Mouse (Mus musculus): ENCODE results near the gene Pomt2. TPM values are rescaled to one million over a fixed set of nuclear protein-coding genes. Genes with fewer than 3 reads are reported as not detected.

Pomt2 gene
- polyA plus RNA-seq, 1 experiment from 2014 or later = 6.2 TPM

- Histone ChIP-seq H3K4me2 (replicated peaks; ENCODE audit: low read depth) (no peak overlapping the region), H3K9ac (ENCODE audit: low read depth, low read length) (no peak overlapping the region), H3K9me3 (ENCODE audit: control insufficient read depth) (no peaks in the 10 kb centered on the region), H3K27ac (ENCODE audit: low read depth, low read length) (no peak overlapping the region), H3K27me3 (replicated peaks; ENCODE audit: control insufficient read depth, insufficient read depth, low read length) (peaks cover 7% of the 10 kb centered on the region; the same call in 1 of the 2 replicates), H3K36me3 (ENCODE audit: control insufficient read depth, insufficient read depth) (peaks cover 6% of the 10 kb centered on the region; the same call in 1 of the 2 replicates), H3K4me1 (replicated peaks; ENCODE audit: control insufficient read depth, insufficient read depth, low read length) (no peaks in the 10 kb centered on the region; the same call in 1 of the 2 replicates), H3K4me3 (ENCODE audit: low read depth, low read length) (no peak overlapping the region)
- no peak for TF ChIP-seq CTCF (IDR thresholded peaks at IDR 0.05; ENCODE audit: low read depth)
- ATAC-seq = no peak
- WGBS = 63% methylated on average over 3 of the region's 3 CpGs
Observed at GRCm38 (mm10) chr12:87107357-87107977, 40.3 kb downstream of the Pomt2 start.

- no peaks in the 10 kb centered on the region for H3K36me3 ChIP-seq (ENCODE audit: control insufficient read depth, insufficient read depth)
- H3K4me1 ChIP-seq (replicated peaks; ENCODE audit: control insufficient read depth, insufficient read depth, low read length) = no peaks in the 10 kb centered on the region; the same call in 1 of the 2 replicates
- no peak for TF ChIP-seq CTCF (IDR thresholded peaks at IDR 0.05; ENCODE audit: low read depth)
- no peak for ATAC-seq
- H3K9ac ChIP-seq (ENCODE audit: low read depth, low read length) = no peak overlapping the region
- peaks cover 17% of the 10 kb centered on the region for H3K27me3 ChIP-seq (replicated peaks; ENCODE audit: control insufficient read depth, insufficient read depth, low read length)
- H3K9me3 ChIP-seq (ENCODE audit: control insufficient read depth) = no peaks in the 10 kb centered on the region
- H3K4me3 ChIP-seq (ENCODE audit: low read depth, low read length) = no peak overlapping the region
- H3K27ac ChIP-seq (ENCODE audit: low read depth, low read length) = no peak overlapping the region
- WGBS = 72% methylated on average over 4 of the region's 4 CpGs
- H3K4me2 ChIP-seq (replicated peaks; ENCODE audit: low read depth) = no peak overlapping the region
Observed at GRCm38 (mm10) chr12:87104796-87105195, 43.0 kb downstream of the Pomt2 start.

GRCm38 (mm10) chr12:87103471-87103870 lies 44.3 kb downstream of the Pomt2 start:
- H3K9me3 ChIP-seq (ENCODE audit: control insufficient read depth) = no peaks in the 10 kb centered on the region
- no peak overlapping the region for H3K9ac ChIP-seq (ENCODE audit: low read depth, low read length)
- no peaks in the 10 kb centered on the region for H3K36me3 ChIP-seq (ENCODE audit: control insufficient read depth, insufficient read depth)
- ATAC-seq = no peak
- H3K27me3 ChIP-seq (replicated peaks; ENCODE audit: control insufficient read depth, insufficient read depth, low read length) = peaks cover 17% of the 10 kb centered on the region
- WGBS = 91% methylated on average over 4 of the region's 4 CpGs
- H3K4me2 ChIP-seq (replicated peaks; ENCODE audit: low read depth) = no peak overlapping the region
- no peak for TF ChIP-seq CTCF (IDR thresholded peaks at IDR 0.05; ENCODE audit: low read depth)
- H3K4me1 ChIP-seq (replicated peaks; ENCODE audit: control insufficient read depth, insufficient read depth, low read length) = no peaks in the 10 kb centered on the region; the same call in 1 of the 2 replicates
- H3K27ac ChIP-seq (ENCODE audit: low read depth, low read length) = no peak overlapping the region
- no peak overlapping the region for H3K4me3 ChIP-seq (ENCODE audit: low read depth, low read length)

- no peak for ATAC-seq
- no peak within 1 kb of the TSS for H3K27ac ChIP-seq (ENCODE audit: low read depth, low read length)
- peak within 1 kb of the TSS; percentile 50 for H3K4me2 ChIP-seq (replicated peaks; ENCODE audit: low read depth)
- H3K4me3 ChIP-seq (ENCODE audit: low read depth, low read length) = no peak within 1 kb of the TSS
- TF ChIP-seq CTCF (IDR thresholded peaks at IDR 0.05; ENCODE audit: low read depth) = no peak
- 4% methylated on average over 32 of the region's 32 CpGs for WGBS
- H3K9ac ChIP-seq (ENCODE audit: low read depth, low read length) = no peak within 1 kb of the TSS
- no peaks in the 10 kb centered on the region for H3K36me3 ChIP-seq (ENCODE audit: control insufficient read depth, insufficient read depth)
- H3K9me3 ChIP-seq (ENCODE audit: control insufficient read depth) = no peaks in the 10 kb centered on the region
- no peaks in the 10 kb centered on the region; the same call in 1 of the 2 replicates for H3K4me1 ChIP-seq (replicated peaks; ENCODE audit: control insufficient read depth, insufficient read depth, low read length)
- H3K27me3 ChIP-seq (replicated peaks; ENCODE audit: control insufficient read depth, insufficient read depth, low read length) = peaks cover 17% of the 10 kb centered on the region
Observed at GRCm38 (mm10) chr12:87102165-87102631, 45.6 kb downstream of the Pomt2 start, which contains the start of gene Ngb. TSS of gene Ngb (minus strand) at chr12:87102539.

GRCm38 (mm10) chr12:87100331-87100730 lies 47.4 kb downstream of the Pomt2 start:
- peaks cover 17% of the 10 kb centered on the region for H3K27me3 ChIP-seq (replicated peaks; ENCODE audit: control insufficient read depth, insufficient read depth, low read length)
- H3K4me3 ChIP-seq (ENCODE audit: low read depth, low read length) = no peak overlapping the region
- H3K9ac ChIP-seq (ENCODE audit: low read depth, low read length) = no peak overlapping the region
- no peak overlapping the region for H3K27ac ChIP-seq (ENCODE audit: low read depth, low read length)
- no peak for TF ChIP-seq CTCF (IDR thresholded peaks at IDR 0.05; ENCODE audit: low read depth)
- ATAC-seq = no peak
- no peaks in the 10 kb centered on the region for H3K36me3 ChIP-seq (ENCODE audit: control insufficient read depth, insufficient read depth)
- no peak overlapping the region for H3K4me2 ChIP-seq (replicated peaks; ENCODE audit: low read depth)
- no peaks in the 10 kb centered on the region for H3K9me3 ChIP-seq (ENCODE audit: control insufficient read depth)
- 74% methylated on average over 4 of the region's 4 CpGs for WGBS
- no peaks in the 10 kb centered on the region; the same call in 1 of the 2 replicates for H3K4me1 ChIP-seq (replicated peaks; ENCODE audit: control insufficient read depth, insufficient read depth, low read length)

- ATAC-seq = no peak
- Histone ChIP-seq H3K4me2 (replicated peaks; ENCODE audit: low read depth) (no peak overlapping the region), H3K4me3 (ENCODE audit: low read depth, low read length) (no peak overlapping the region), H3K9me3 (ENCODE audit: control insufficient read depth) (no peaks in the 10 kb centered on the region), H3K9ac (ENCODE audit: low read depth, low read length) (no peak overlapping the region), H3K4me1 (replicated peaks; ENCODE audit: control insufficient read depth, insufficient read depth, low read length) (0 out of 2 replicates have a peak, but pooled peaks cover 12% of the 10 kb centered on the region), H3K27ac (ENCODE audit: low read depth, low read length) (no peak overlapping the region), H3K36me3 (ENCODE audit: control insufficient read depth, insufficient read depth) (no peaks in the 10 kb centered on the region), H3K27me3 (replicated peaks; ENCODE audit: control insufficient read depth, insufficient read depth, low read length) (no peaks in the 10 kb centered on the region)
- no peak for TF ChIP-seq CTCF (IDR thresholded peaks at IDR 0.05; ENCODE audit: low read depth)
- 54% methylated on average over 6 of the region's 6 CpGs for WGBS
Observed at GRCm38 (mm10) chr12:87093671-87094070, 54.1 kb downstream of the Pomt2 start.
